Mouse (Mus musculus) retina, embryonic 14.5 days (tissue): ENCODE measurements around the gene Cdh13.

Experiments
- DNase-seq: peaks from one replicate; pipeline ENCODE4 v3.0.0-alpha.2; 2015; ENCODE audit warnings: low spot score

Cdh13 gene

GRCm38 (mm10) chr8:118283600-118284111, at the start of gene Cdh13:
Gene Cdh13, plus strand, starts transcription at chr8:118283733.
- peak; percentile 69 for DNase-seq

GRCm38 (mm10) chr8:118235626-118236025, 47.9 kb upstream of the Cdh13 start:
- DNase-seq = no peak

GRCm38 (mm10) chr8:118237150-118237620, 46.3 kb upstream of the Cdh13 start:
- peak; percentile 54 for DNase-seq

GRCm38 (mm10) chr8:118238156-118238555, 45.4 kb upstream of the Cdh13 start:
- no peak for DNase-seq

GRCm38 (mm10) chr8:118239186-118239585, 44.3 kb upstream of the Cdh13 start:
- no peak for DNase-seq

- no peak for DNase-seq
Observed at GRCm38 (mm10) chr8:118249319-118249718, 34.2 kb upstream of the Cdh13 start.

- no peak for DNase-seq
Observed at GRCm38 (mm10) chr8:118249923-118250322, 33.6 kb upstream of the Cdh13 start.

- no peak for DNase-seq
Observed at GRCm38 (mm10) chr8:118263117-118263516, 20.4 kb upstream of the Cdh13 start.

- no peak for DNase-seq
Observed at GRCm38 (mm10) chr8:118270751-118271402, 12.7 kb upstream of the Cdh13 start.

- DNase-seq = no peak
Observed at GRCm38 (mm10) chr8:118272493-118272892, 11.0 kb upstream of the Cdh13 start.

- DNase-seq = no peak
Observed at GRCm38 (mm10) chr8:118274243-118274642, 9.3 kb upstream of the Cdh13 start.

- DNase-seq = peak; percentile 92
Observed at GRCm38 (mm10) chr8:118274688-118275087, 8.8 kb upstream of the Cdh13 start.

- peak; percentile 66 for DNase-seq
Observed at GRCm38 (mm10) chr8:118284112-118285029, 838 bp downstream of the Cdh13 start.

GRCm38 (mm10) chr8:118285596-118286281, 2.2 kb downstream of the Cdh13 start:
- no peak for DNase-seq

GRCm38 (mm10) chr8:118286282-118287180, 3.0 kb downstream of the Cdh13 start:
- DNase-seq = no peak

- DNase-seq = peak; percentile 63
Observed at GRCm38 (mm10) chr8:118287496-118287895, 4.0 kb downstream of the Cdh13 start.

- DNase-seq = no peak
Observed at GRCm38 (mm10) chr8:118288259-118288952, 4.9 kb downstream of the Cdh13 start.

GRCm38 (mm10) chr8:118289091-118289490, 5.6 kb downstream of the Cdh13 start:
- no peak for DNase-seq

GRCm38 (mm10) chr8:118289525-118289924, 6.0 kb downstream of the Cdh13 start:
- no peak for DNase-seq

- no peak for DNase-seq
Observed at GRCm38 (mm10) chr8:118290266-118290665, 6.7 kb downstream of the Cdh13 start.

GRCm38 (mm10) chr8:118296477-118296876, 12.9 kb downstream of the Cdh13 start:
- DNase-seq = no peak
